Mouse (Mus musculus) liver, postnatal 0 days (tissue): ENCODE results near the gene Hdac6.

ENCODE experiments used
- CTCF ChIP-seq: sonication (generic); IDR thresholded peaks from 2 replicates; pipeline ENCODE4 v1.5.1; 2016; ENCODE audit warnings: antibody characterized with exemption, low read depth
- EP300 ChIP-seq: IDR thresholded peaks from 2 replicates; pipeline ENCODE4 v1.6.1; 2016; ENCODE audit warnings: antibody characterized with exemption, low read depth, mild to moderate bottlenecking

DNA sequence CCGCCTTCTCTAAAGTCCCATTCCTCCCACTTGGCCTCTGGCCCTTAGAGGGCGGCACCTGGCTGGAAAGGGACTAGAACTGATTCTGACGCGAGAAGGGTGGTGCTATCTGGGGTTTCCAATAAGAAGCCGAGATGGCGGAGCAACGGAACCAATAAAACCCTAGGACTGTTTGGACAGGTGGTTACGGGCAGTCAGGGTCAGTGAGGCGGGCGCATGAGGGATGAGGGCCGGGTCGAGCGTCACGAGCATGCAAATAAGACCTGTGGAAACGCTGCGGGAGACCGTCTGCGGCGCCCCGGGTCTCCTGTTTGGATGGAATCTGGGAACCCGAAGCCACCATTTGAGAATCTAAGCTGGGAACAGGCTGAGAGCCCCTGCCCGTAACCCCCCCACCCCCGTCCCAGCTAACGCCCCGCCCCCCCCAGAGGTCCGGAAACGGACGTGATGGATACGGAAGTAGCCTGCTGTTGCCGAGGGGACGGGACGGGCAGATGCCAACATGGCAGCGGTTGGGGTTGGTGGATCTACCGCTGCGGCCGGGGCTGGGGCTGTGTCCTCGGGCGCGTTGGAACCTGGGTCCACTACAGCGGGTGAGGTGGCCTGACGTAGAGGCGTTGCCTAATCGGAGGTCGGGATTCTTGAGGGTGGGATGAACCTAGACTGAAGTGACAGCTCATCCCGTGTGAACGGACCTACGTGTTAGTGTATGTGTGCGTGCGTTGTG lies 63.7 kb downstream of the Hdac6 start, which contains the start of gene Slc35a2:
- TF ChIP-seq CTCF = peak; percentile 41
- no peak for TF ChIP-seq EP300
